11 mouse cellular contexts compared by ENCODE assay signal in the genomic region with DNA sequence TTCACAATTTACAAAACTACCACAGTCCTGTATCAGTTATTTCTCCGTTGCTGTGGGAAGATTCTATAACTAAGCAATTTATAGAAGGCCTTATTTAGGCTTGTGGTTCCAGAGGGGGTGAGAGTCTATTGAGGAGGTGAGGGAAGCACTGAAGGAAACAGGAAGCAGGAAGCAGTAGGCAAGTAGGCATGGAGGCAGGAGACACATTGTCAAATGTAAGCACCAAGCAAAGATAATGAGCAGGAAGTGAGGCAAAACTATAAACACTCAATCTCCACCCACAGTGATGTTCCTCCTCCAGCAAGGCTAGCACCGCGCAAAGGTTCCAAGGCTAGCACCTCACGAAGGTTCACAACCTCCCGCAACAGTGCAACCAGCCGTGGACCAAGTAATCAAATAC. TPM values are rescaled to one million over a fixed set of nuclear protein-coding genes. Genes with fewer than 3 reads are reported as not detected.
"Had no signal": no experiment of that assay in that cellular context is flagged by ENCODE, and none has a peak within 500 bp of the region (broad histone marks: within the 10 kb centered on the region; RNA-seq: fewer than 3 reads in every experiment).

No protein-coding gene starts in this region.

- DNase-seq: kidney, postnatal 14 days; kidney, postnatal 4 days; liver, embryonic 13.5 days; lung, adult 2 months; lung, postnatal 14 days; lung, postnatal 4 days; midbrain, embryonic 14.5 days; retina, postnatal 1 day; thymus, adult 18-20 months; thymus, postnatal 36 days had no signal

RNA-seq across cellular contexts. Expression of a gene that starts 30.3 kb away (rescaled TPM):
- total RNA-seq: megakaryocyte-erythroid progenitor cell, adult 5-6 weeks had no signal
